Mouse (Mus musculus) testis, adult 2 months (tissue): Measurements from ENCODE around the gene Selenoi.

Experiments used
- CTCF ChIP-seq: fragments of 200-500 bp; IDR thresholded peaks from 2 replicates; pipeline ENCODE4 v1.5.1; 2012; ENCODE audit warnings: low read depth, mild to moderate bottlenecking, inconsistent platforms, low read length, moderate library complexity; ENCODE audit not compliant: control insufficient read depth, insufficient read depth, insufficient replicate concordance
- POLR2A ChIP-seq: fragments of 200-500 bp; IDR thresholded peaks from 2 replicates; pipeline ENCODE4 v1.6.1; 2012; ENCODE audit warnings: low read depth, mild to moderate bottlenecking, inconsistent platforms, low read length, moderate library complexity; ENCODE audit not compliant: control insufficient read depth

DNA sequence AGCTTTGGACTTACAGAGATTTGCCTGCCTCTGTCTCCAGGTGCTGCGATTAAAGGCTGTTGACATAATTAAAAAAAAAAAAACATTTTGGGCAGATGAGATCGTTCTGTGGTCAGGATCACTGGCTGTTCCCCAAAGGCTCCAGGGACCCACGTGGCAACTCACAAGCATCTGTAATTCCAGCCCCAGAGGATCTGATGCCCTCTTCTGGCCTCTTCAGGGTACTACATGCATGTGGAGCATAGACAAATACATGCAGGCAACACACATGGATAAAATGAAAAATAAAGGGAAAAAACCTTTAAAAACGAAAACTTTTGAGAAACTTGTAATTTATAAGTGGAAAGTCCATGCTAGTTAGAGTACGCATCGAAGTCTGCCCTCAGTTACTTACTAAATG, 25.1 kb upstream of the Selenoi start:
- TF ChIP-seq CTCF, result peak; percentile 34; the same call in 1 of the 2 replicates
- TF ChIP-seq POLR2A, result no peak
